Mouse (Mus musculus) MEL (cell line): Measurements from ENCODE around the gene Stkld1. TPM values are rescaled to one million over a fixed set of nuclear protein-coding genes. Genes with fewer than 3 reads are reported as not detected.

ENCODE experiments used
- DNase-seq: peaks from one replicate; pipeline ENCODE4 v3.0.0; 2011; ENCODE audit warnings: low read depth, low spot score
- H3K27ac ChIP-seq: 2 replicates; pipeline ENCODE4 v1.5.1; 2012; ENCODE audit warnings: low read depth, mild to moderate bottlenecking, control low read depth, low read length, moderate library complexity; ENCODE audit not compliant: control insufficient read depth
- H3K27me3 ChIP-seq, 2 experiments: fragments of 150-350 bp in 1 of 2; sonication (generic) in 1 of 2; 2 replicates each; pipeline ENCODE4 v1.6.1; 2012; ENCODE audit warnings: low read length in 2 of 2, mild to moderate bottlenecking in 2 of 2, improper control_type of control experiment in 1 of 2, moderate library complexity in 1 of 2; ENCODE audit not compliant: insufficient read depth in 2 of 2, control insufficient read depth in 1 of 2
- H3K36me3 ChIP-seq, 2 experiments: 2 replicates each; pipeline ENCODE4 v1.6.1; 2012 to 2014; ENCODE audit warnings: low read length in 2 of 2, improper control_type of control experiment in 1 of 2, inconsistent platforms in 1 of 2, mild to moderate bottlenecking in 1 of 2; ENCODE audit not compliant: insufficient read depth in 2 of 2, control insufficient read depth in 1 of 2
- H3K4me1 ChIP-seq, 2 experiments: fragments of 150-350 bp in 1 of 2; sonication (generic) in 1 of 2; 2 replicates each; pipeline ENCODE4 v1.6.1; 2012; ENCODE audit warnings: low read length in 2 of 2, improper control_type of control experiment in 1 of 2, mild to moderate bottlenecking in 1 of 2; ENCODE audit not compliant: insufficient read depth in 2 of 2, control insufficient read depth in 1 of 2
- H3K4me3 ChIP-seq, 2 experiments: fragments of 150-350 bp in 1 of 2; sonication (generic) in 1 of 2; 2 replicates each; pipeline ENCODE4 v1.5.1; 2012; ENCODE audit warnings: low read depth in 2 of 2, low read length in 2 of 2, mild to moderate bottlenecking in 2 of 2, moderate library complexity in 2 of 2, control low read depth in 1 of 2, improper control_type of control experiment in 1 of 2; ENCODE audit not compliant: control insufficient read depth in 1 of 2, insufficient read depth in 1 of 2
- H3K79me2 ChIP-seq: 2 replicates; pipeline ENCODE4 v1.6.1; 2012; ENCODE audit warnings: mild to moderate bottlenecking, low read length, moderate library complexity; ENCODE audit not compliant: control insufficient read depth, poor library complexity, insufficient read depth
- H3K9ac ChIP-seq: 2 replicates; pipeline ENCODE4 v1.6.1; 2012; ENCODE audit warnings: low read depth, mild to moderate bottlenecking, control low read depth, low read length, moderate library complexity; ENCODE audit not compliant: control insufficient read depth, poor library complexity, severe bottlenecking
- H3K9me3 ChIP-seq: fragments of 150-350 bp; sonication (generic); replicated peaks from 2 replicates; pipeline ENCODE4 v1.6.1; 2012; ENCODE audit warnings: mild to moderate bottlenecking, low read length, improper control_type of control experiment, moderate library complexity; ENCODE audit not compliant: insufficient read depth
- BHLHE40 ChIP-seq: IDR thresholded peaks from 2 replicates; pipeline ENCODE4 v1.6.1; 2012; ENCODE audit warnings: low read depth, mild to moderate bottlenecking, inconsistent platforms, low read length, improper control_type of control experiment, borderline replicate concordance
- CHD2 ChIP-seq: IDR thresholded peaks from 2 replicates; pipeline ENCODE4 v1.6.1; 2011; ENCODE audit warnings: low read length, improper control_type of control experiment
- CTCF ChIP-seq, 3 experiments: IDR thresholded peaks in 2 of 3; conservative IDR thresholded peaks in 1 of 3; 2 replicates each; pipeline ENCODE4 v1.5.1; 2011 to 2012; ENCODE audit warnings: low read length in 3 of 3, low read depth in 2 of 3, mild to moderate bottlenecking in 2 of 3, improper control_type of control experiment in 1 of 3, inconsistent platforms in 1 of 3, mixed read lengths in 1 of 3, moderate library complexity in 1 of 3; ENCODE audit not compliant: control insufficient read depth in 1 of 3, insufficient read depth in 1 of 3, poor library complexity in 1 of 3, severe bottlenecking in 1 of 3
- ELF1 ChIP-seq: IDR thresholded peaks from 2 replicates; pipeline ENCODE4 v1.6.1; 2014; ENCODE audit warnings: low read depth, mild to moderate bottlenecking, inconsistent platforms, low read length, improper control_type of control experiment, moderate library complexity
- GABPA ChIP-seq: IDR thresholded peaks from 2 replicates; pipeline ENCODE4 v1.6.1; 2012; ENCODE audit warnings: low read depth, mild to moderate bottlenecking, inconsistent platforms, low read length, improper control_type of control experiment, moderate library complexity
- GATA1 ChIP-seq: IDR thresholded peaks from 2 replicates; pipeline ENCODE4 v1.6.1; 2011; ENCODE audit warnings: low read depth, low read length, improper control_type of control experiment
- MAZ ChIP-seq: IDR thresholded peaks from 2 replicates; pipeline ENCODE4 v1.6.1; 2012; ENCODE audit warnings: low read depth, mild to moderate bottlenecking, inconsistent platforms, low read length, improper control_type of control experiment
- MYB ChIP-seq: IDR thresholded peaks from 2 replicates; pipeline ENCODE4 v1.6.1; 2011; ENCODE audit warnings: mild to moderate bottlenecking, low read depth, low read length, improper control_type of control experiment
- MYC ChIP-seq: IDR thresholded peaks from 2 replicates; pipeline ENCODE4 v1.6.1; 2011; ENCODE audit warnings: low read depth, mild to moderate bottlenecking, low read length, improper control_type of control experiment, moderate library complexity
- NRF1 ChIP-seq: IDR thresholded peaks from 2 replicates; pipeline ENCODE4 v1.6.1; 2014; ENCODE audit warnings: low read depth, mild to moderate bottlenecking, inconsistent platforms, low read length, improper control_type of control experiment, moderate library complexity; ENCODE audit not compliant: poor library complexity, insufficient read depth, severe bottlenecking
- POLR2AphosphoS2 ChIP-seq: IDR thresholded peaks from 2 replicates; pipeline ENCODE4 v1.6.1; 2011; ENCODE audit warnings: low read length, improper control_type of control experiment
- RCOR1 ChIP-seq: IDR thresholded peaks from 2 replicates; pipeline ENCODE4 v1.6.1; 2012; ENCODE audit warnings: low read depth, mild to moderate bottlenecking, inconsistent platforms, low read length, improper control_type of control experiment
- SMC3 ChIP-seq: IDR thresholded peaks from 2 replicates; pipeline ENCODE4 v1.6.1; 2011; ENCODE audit warnings: low read depth, low read length, improper control_type of control experiment
- TAL1 ChIP-seq: IDR thresholded peaks from 2 replicates; pipeline ENCODE4 v1.6.1; 2012; ENCODE audit warnings: mild to moderate bottlenecking, inconsistent platforms, low read length, moderate library complexity, mixed read lengths
- TCF12 ChIP-seq: IDR thresholded peaks from 2 replicates; pipeline ENCODE4 v1.6.1; 2014; ENCODE audit warnings: low read depth, mild to moderate bottlenecking, inconsistent platforms, low read length, improper control_type of control experiment, moderate library complexity
- ZMIZ1 ChIP-seq: IDR thresholded peaks from 2 replicates; pipeline ENCODE4 v1.6.1; 2012; ENCODE audit warnings: low read depth, mild to moderate bottlenecking, inconsistent platforms, low read length, improper control_type of control experiment, moderate library complexity
- polyA plus RNA-seq, 2 experiments: library from polyadenylated mRNA; stranded (reverse) in 1 of 2; unstranded in 1 of 2; fragments of >175 nt in 1 of 2; fragments of >200 nt in 1 of 2; gene quantifications; 2 replicates each; pipeline versions ENCODE4 v1.2.1 to v1.2.4; 2012; ENCODE audit warnings: low replicate concordance in 2 of 2, low read depth in 1 of 2; ENCODE audit not compliant: insufficient read length in 2 of 2, insufficient read depth in 1 of 2, missing spikeins in 1 of 2
- total RNA-seq: library from RNA; depleted of rRNA; stranded (reverse); fragments of 300-350 nt; gene quantifications from 2 replicates; pipeline ENCODE4 v1.2.3, GENCODE M21; 2012

Gene Stkld1
- total and polyA plus RNA-seq, 3 experiments = 0.25 TPM; not detected in 2

- Histone ChIP-seq H3K4me3 (no peak overlapping the region), H3K36me3 (peaks cover 0 to 18% of the 10 kb centered on the region in 2 experiments; a peak in 2 of 4 replicates), H3K27ac (no peak overlapping the region), H3K4me1 (no peaks in the 10 kb centered on the region), H3K9ac (no peak overlapping the region), H3K27me3 (no peaks in the 10 kb centered on the region), H3K79me2 (no peaks in the 10 kb centered on the region), H3K9me3 (no peaks in the 10 kb centered on the region)
- TF ChIP-seq GABPA (no peak), POLR2AphosphoS2 (peak; percentile 3; the same call in 1 of the 2 replicates)
- DNase-seq = no peak
Measured at GRCm38 (mm10) chr2:26952866-26953265, 19.0 kb downstream of the Stkld1 start.

- H3K27ac ChIP-seq = no peak overlapping the region
- DNase-seq = no peak
- no peak overlapping the region for H3K9ac ChIP-seq
- no peaks in the 10 kb centered on the region for H3K79me2 ChIP-seq
- H3K27me3 ChIP-seq = no peaks in the 10 kb centered on the region
- no peaks in the 10 kb centered on the region for H3K9me3 ChIP-seq
- no peaks in the 10 kb centered on the region for H3K4me1 ChIP-seq
- H3K4me3 ChIP-seq = no peak overlapping the region
- TF ChIP-seq TCF12 = no peak
- TF ChIP-seq CTCF (IDR thresholded peaks at IDR 0.05 in 2 of 3, conservative IDR thresholded peaks at IDR 0.05 in 1 of 3; ENCODE audit: control insufficient read depth in 1 of 3, insufficient read depth in 1 of 3, low read depth in 2 of 3, low read length in 3 of 3, poor library complexity in 1 of 3, severe bottlenecking in 1 of 3) = no peak
- TF ChIP-seq NRF1 = no peak
- no peak for TF ChIP-seq MAZ
- no peak for TF ChIP-seq SMC3
- H3K36me3 ChIP-seq = peaks cover 0 to 21% of the 10 kb centered on the region in 2 experiments; a peak in 2 of 4 replicates
Measured at GRCm38 (mm10) chr2:26954735-26955395, 21.0 kb downstream of the Stkld1 start.

- Histone ChIP-seq H3K36me3 (peaks cover 5 to 23% of the 10 kb centered on the region in 2 experiments), H3K79me2 (peaks cover 7% of the 10 kb centered on the region), H3K27ac (no peak overlapping the region), H3K27me3 (no peaks in the 10 kb centered on the region), H3K9ac (no peak overlapping the region), H3K9me3 (no peaks in the 10 kb centered on the region), H3K4me3 (no peak overlapping the region), H3K4me1 (peaks cover 1% of the 10 kb centered on the region in 2 experiments; a peak in 1 of 4 replicates)
- TF ChIP-seq ELF1 = no peak
- TF ChIP-seq TAL1 = no peak
- no peak for TF ChIP-seq BHLHE40
- TF ChIP-seq RCOR1 = no peak
- TF ChIP-seq CTCF (IDR thresholded peaks at IDR 0.05 in 2 of 3, conservative IDR thresholded peaks at IDR 0.05 in 1 of 3; ENCODE audit: control insufficient read depth in 1 of 3, insufficient read depth in 1 of 3, low read depth in 2 of 3, low read length in 3 of 3, poor library complexity in 1 of 3, severe bottlenecking in 1 of 3) = no peak
- no peak for TF ChIP-seq MYC
- no peak for TF ChIP-seq MYB
- TF ChIP-seq CHD2 = no peak
- TF ChIP-seq POLR2AphosphoS2 = no peak
- no peak for TF ChIP-seq ZMIZ1
- no peak for TF ChIP-seq GATA1
- no peak for DNase-seq
Measured at GRCm38 (mm10) chr2:26956811-26957487, 23.1 kb downstream of the Stkld1 start.
